Mouse (Mus musculus) erythroid progenitor cell, adult 5-6 weeks (primary cell): ENCODE measurements around the gene Rab11fip5. TPM values are rescaled to one million over a fixed set of nuclear protein-coding genes. Genes with fewer than 3 reads are reported as not detected.

ENCODE experiments used
- ATAC-seq: replicated peaks from 2 replicates; pipeline ENCODE4 v1.8.0; 2016; ENCODE audit warnings: moderate number of reproducible peaks, mild to moderate bottlenecking, moderate TSS enrichment, inconsistent platforms; ENCODE audit not compliant: poor library complexity, low FRiP score, severe bottlenecking
- total RNA-seq, 2 experiments: library from RNA; stranded (forward) in 1 of 2; stranded (reverse) in 1 of 2; fragments of 150-400 nt in 1 of 2; fragments of 186-747, 209-891 nt in 1 of 2; gene quantifications; 2 replicates each; pipeline versions ENCODE4 v1.2.3 to v1.2.4; 2015 to 2017; ENCODE audit warnings: low replicate concordance in 2 of 2

The Rab11fip5 gene
- total RNA-seq, 2 experiments from 2014 or later: 0.84 to 3.6 TPM

DNA sequence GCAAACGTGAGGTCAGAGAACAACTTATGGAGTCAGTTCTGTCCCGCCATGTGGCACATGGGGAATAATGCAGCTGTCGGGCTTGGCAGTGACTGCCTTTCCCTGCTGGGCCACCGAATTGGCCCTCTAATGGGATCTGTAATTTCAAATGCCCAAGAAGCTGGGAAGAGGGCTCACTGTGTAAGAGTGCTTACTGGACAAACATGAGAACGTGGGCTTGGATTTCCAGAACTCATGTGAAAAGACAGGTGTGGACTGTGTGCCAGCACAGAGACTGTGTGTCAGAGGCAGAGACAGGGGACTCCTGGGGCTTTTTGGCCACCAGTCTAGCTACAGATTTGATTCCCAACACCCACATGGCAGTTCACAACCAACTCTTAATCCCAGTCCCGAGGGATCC, 19.7 kb downstream of the Rab11fip5 start:
- no peak for ATAC-seq

DNA sequence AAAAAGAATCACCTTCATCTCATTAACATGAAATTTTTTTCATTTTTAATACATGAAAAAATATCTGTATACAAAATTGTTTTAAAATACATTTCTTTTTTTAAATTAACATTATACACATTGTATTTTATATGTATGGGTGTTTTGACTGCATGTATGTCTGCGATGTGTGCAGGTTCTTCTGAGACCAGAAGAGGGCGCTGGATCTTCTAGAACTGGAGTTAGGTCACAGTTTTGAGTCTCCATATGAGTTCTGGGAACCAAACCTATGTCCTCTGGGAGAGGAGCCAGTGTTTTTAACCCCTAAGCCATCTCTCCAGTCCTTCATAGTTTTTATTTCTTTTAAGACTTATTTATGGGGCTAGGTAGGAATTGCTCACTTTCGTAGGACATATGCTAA, 20.7 kb downstream of the Rab11fip5 start:
- ATAC-seq: no peak

DNA sequence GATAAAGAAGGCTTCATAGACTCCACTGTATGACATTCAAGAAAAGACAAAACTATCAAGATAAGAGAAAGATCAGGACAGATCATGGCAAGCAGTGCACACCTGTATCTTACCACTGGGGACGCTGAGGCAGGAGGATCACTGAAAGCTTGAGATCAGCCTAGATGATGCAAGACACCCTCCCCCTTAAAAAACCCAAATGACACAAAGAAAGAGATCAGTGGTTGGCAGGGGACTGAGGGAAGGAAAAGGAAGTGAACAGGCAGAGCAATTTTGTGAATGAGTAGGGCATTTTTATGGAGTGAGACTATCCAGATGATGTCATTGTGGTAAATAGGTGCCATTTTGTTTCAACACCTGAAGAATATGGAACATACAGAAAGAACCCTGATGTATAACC, 24.3 kb downstream of the Rab11fip5 start:
- ATAC-seq: no peak

DNA sequence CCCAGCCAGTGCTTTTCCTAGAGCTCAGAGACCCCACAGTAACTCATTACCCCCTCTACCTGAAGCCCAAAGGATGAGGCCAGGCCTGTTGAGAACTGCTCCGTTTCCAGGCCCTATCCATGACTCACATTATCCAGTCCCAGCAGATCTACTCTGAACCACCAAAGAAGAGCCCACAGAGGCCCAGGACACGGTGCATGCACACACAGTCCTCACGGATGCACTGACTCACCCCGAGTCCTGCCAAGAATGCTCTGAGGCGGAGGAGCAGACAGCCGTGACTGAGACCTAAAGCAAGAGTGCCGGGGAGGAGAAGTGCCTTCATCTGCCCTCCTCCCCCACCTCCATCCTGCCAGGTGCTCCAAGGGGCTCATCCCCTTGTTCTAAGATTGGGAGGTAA, 25.2 kb downstream of the Rab11fip5 start:
- no peak for ATAC-seq

DNA sequence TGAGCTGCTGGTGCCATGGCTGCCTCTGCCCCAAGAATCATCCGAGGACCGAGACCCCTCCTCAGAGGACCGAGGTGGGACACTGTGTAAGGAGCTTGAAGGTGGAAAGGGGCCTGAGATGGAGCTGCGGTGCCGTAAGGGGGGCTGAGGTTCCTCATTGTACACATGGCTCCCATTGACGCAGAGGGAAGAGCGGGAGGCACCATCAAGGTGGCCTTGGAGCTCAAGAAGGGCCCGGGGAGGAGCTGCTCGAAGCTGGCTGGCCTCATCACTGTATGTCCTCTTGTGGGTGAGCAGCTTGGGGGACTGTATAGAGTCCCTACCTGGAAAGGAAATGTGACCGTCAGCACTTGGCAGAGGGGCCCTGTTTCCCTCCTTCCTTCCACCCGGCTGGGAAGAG, 26.3 kb downstream of the Rab11fip5 start:
- ATAC-seq: no peak

DNA sequence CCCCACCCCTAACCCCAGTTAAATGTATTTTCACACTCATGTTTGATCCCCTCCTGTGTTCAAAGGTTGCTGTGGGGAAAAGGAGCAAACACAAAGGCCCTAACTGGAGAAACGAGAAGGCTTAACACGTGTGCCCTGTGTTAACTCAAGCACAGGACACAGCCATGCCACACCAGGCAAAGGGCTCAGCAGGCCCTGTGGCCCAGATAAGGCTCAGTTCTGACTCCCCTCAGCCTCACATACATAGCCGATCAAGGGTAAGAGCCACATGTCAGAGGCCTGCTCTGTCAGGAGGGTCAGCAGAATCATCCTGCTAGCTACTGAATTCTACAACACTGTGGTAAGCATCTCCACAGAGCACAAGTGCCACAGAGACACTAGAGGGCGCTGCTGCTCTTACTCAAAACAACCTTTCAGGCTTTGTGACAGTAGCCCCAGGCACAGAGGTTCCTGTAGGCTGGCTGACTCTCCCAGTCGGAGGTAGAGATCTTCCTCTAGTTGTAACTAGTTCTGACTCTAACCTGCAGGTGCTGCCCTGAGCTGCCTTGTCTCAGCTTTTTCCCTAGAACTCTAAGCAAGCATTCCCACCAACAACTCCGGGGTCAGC, 28.3 kb downstream of the Rab11fip5 start:
- ATAC-seq: 0 out of 2 replicates have a peak, but pooled peaks have one; percentile 29

DNA sequence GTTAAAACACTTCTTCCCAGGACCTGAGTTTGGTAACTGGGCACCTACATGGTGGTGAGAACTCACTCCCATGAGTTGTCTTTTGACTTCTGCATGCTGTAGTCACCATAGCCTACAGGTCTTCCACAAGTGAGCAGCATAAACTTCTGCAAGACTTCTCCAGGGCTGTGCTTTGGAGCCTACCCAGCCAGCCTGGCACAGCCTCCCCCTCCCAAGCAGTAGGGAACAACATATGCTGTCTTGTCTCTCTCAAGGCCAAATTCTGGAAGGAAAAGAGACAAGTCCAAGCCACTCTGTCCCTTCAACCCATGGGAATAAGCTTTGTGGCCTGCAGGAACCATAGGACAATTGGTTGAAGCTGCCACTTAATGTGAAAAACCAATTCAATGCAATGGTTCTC, 29.5 kb downstream of the Rab11fip5 start:
- ATAC-seq: no peak

DNA sequence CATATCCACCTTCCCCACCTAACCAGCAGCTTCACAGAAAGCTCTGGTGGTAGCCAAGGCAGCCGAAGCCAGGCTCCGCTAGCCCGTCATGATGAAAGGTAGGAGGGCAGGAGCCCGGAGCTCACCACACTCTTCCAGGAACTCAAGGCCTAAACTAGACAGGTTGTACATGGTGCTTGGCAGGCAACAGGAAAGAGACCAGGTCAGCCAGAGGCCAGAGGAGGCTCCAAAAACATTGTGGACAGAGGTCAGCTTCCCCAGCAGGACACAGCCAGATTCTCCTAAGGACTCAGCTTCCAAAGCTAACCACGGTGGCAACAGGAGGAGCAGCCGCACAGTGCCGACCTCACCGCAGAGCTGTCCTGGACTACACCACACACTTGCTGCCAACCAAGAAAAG, 31.4 kb downstream of the Rab11fip5 start:
- ATAC-seq: no peak

DNA sequence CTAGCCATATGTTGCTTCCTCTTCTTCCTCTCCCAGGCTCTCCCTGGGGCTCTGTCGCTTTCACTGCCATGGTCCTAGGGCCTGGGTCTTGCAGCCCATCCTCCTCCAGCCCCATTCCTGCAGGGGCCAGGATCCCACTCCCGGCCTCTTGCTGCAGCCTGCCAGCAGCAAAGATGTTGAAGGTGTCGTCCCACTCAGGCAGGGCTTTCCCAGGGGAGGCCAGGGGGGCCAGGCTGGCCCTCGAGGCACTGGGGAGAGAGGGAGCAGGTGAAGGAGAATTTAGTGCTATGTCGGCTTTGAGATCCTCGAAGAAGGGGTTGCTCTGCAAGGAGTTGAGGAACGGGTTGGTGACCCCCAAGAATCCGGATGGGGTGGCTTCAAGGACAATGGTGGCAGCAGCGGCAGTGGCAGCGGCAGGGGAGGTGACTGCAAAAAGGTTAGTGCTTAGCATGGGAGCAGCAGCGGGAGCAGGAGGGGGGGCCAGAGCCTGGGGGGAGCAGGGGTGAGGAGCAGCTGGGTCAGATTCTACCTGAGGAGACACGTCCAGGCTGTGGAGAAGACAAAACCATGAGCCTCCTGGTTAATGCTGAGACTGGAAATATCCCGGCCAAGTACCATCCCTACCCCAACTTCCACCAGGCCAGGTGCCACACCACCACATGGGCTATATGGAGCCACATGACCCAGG, 32.5 kb downstream of the Rab11fip5 start:
- no peak for ATAC-seq

DNA sequence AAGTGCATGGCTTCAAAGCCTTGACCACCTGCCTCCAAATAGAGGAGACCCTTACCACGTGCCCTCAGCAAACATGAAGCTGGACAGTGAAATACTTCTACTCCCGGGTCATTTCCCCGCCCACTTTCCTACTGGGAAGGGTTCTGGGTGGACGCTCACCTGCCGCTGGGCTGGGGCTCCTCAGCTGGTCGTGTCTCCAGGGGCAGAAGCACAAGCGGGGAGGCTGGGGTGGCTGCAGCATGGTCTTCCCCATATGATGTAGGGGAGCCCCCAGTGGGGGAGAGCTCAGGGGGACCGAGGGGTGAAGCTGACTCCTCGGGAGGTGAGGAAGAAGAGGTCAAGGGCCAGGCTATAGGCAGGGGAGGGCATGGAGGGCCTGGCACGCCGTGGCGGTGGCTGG, 34.2 kb downstream of the Rab11fip5 start:
- no peak for ATAC-seq

DNA sequence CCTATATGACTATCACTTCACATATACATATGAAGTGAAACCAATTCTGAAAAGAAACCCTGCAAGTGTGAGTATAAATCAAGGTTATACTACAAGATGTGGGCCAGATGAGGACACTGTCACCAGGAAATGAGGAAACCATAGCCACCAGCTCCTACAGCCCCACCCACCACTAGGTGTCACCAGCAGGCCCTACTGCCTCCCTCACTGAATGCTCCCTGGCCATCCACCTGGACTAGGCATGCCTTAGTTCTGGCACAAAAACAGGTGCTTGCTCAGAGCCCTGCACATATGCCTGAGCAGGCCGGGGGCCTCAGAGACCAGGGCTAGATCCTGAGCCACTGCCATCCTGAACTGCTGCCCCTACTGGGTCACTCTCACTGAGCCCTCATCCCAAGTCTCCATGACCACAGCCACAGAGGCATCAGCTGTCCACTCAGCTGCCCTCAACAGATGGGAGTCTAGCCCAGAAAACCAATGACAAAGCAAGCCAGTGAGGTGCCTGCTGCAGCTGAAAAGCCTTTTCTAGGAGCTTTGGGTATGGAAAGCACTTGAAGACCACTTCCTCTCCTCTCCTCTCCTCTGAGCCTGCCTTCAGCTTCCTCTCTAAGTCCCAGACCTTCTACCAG, 35.0 kb downstream of the Rab11fip5 start:
- ATAC-seq: no peak

DNA sequence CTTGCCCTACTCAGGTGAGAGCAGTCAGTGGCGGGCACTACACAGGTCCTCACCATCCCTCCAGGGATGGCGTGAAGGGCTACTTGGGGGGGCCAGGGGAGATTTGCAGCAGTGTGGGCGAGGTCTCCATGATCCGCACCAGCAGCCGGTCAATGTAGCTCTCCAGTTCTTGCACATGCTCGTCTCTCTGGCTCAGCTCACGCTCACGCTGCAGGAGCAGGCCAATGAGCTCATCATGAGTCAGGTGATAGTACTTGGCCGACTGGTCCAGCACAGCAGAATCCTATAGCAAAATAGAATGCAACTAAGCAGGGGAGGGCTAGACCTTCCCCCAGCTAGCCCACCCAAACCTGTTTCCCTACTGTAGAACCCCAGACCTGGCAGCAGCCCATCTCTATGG, 37.5 kb downstream of the Rab11fip5 start:
- no peak for ATAC-seq

DNA sequence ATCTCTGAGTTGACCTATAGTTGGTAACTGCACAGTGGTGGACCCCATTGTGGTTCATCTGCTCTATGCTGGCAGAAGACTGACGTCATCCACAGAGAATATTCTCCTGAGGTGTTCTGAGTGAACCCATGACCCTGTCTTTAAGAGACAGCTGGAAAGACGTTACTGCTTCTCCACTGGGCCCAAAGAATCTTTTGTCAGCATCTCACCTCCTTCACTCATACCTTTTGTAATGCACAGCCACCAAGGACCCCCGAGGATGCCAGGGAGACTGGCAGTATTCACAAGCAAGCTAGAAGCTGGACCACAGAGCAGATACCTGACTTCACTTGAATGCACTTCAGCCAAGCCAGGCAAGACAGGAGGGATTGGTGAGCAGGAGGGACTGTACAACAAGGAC, 39.1 kb downstream of the Rab11fip5 start:
- ATAC-seq: no peak

DNA sequence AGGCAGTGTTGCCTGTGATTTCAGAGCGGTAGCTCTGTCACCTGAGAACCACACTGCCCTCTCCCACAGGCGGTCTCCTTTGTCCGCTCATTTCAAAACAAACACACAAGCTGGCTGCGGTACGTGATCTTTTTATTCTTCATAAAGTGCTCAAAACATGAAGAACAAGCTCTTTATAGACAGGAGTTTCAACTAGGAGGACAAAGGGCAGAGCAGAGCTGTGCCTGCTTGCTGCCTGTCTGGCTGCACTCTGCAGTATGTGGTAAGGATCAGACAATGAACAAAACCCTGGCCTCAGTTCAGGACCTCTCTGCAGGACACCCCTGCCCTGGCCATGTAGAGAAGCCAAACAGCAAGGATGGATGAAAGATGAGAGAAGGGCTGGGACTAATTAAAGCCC, 39.6 kb downstream of the Rab11fip5 start:
- no peak for ATAC-seq

DNA sequence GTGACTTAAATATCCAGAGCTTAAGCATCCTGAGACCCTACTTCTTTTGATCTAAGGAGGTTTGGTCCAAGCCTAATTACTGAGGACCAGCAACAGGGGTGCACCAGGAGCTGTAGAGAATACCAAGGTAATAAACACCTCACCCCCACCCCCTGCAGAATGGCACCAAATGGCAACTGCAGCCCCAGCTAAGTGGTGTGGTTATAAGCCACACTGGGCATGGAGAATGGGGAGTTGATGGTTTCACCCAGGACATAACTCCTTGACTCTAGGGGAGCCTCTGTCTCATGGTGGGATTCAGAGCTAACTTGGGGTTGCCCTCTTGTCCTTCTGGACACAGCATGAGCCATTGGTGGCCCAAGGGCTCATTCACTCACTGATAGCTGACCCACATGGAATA, 40.2 kb downstream of the Rab11fip5 start:
- no peak for ATAC-seq

DNA sequence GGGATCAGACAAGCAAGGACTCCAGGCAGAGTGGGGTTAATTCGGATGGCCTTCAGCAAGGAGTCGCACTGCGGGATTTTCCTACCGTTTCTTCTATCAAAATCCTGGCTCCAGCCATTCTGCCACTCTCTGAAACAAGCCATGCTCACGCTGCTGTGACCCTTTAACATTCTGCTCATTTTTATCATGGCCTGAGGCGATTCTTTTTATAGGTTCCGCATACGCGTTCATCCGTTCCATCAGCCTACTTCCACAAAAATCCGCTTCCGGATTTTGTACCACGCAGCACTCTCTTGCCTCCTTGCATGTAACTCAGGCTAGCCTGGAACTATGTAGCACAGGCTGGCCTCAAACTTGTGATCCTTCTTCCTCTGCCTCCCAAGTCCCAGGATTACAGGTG, 40.7 kb downstream of the Rab11fip5 start:
- ATAC-seq: no peak

DNA sequence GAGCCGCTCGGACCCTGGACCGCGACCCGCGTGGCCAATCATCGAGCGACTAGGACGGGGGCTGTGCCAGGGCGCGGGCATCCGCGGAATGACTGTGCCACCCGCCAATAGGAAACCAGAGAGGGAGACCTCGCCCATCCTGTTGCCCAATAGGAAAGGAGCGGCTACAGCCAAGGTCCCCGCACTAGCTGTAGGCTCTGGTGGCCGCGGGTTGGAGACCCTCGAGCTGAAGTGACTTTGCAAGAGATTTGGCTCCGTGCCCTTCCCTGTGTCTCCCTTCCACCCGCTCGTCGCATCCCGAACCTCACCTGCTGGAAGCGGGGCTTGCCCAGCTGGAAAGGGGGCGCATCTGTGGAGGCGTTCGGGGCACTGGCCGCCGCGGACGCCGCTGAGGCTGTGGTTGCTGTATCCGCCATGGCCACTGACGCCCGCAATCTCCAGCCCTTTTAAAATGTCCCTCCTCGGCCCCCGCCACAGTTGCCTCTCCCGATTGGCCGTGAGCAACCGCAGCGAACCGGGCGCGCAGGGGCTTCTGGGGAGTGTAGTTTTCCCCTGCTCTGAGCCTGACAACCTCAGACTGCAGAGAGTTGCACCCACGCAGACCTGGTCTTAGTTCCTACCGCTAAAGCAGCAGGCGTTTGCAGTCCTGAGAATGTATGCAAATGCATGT, 41.3 kb downstream of the Rab11fip5 start, which contains the start of gene Sfxn5:
Sfxn5 (minus strand) TSS at position 423 of the 670 bp plus-strand sequence.
- ATAC-seq: peak; percentile 80

DNA sequence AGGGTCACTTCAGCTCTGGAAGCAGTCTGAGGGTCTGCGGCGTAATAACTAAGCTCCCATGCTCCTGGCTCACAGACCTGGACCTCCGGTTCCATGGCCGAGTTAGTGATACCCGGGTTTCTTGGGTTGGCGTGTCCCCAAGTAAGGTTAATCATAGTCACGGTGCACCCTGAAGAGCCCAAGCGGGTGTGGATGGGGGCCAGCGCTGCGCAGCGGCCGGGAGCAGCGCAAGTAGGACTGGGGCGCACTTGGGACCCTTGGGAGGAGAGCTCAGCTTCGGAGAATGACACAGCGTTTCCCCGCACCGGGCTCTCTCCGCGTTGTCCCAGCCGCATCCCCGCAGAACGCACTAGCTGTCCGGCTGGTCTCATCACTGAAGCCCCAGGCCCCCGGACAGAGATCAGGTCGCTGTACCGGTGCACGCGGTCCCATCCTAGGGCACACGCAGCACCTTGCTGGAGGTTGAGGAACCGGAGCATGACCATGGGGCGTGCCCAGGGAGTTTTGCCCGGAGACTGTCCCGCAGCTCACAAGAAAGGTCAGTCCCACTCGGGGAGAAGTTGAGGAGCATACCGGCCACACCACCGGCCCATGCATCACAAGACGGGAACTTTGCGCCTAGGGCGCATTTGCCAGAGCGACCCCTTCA, 42.0 kb downstream of the Rab11fip5 start:
- peak; percentile 23; the same call in 1 of the 2 replicates for ATAC-seq

DNA sequence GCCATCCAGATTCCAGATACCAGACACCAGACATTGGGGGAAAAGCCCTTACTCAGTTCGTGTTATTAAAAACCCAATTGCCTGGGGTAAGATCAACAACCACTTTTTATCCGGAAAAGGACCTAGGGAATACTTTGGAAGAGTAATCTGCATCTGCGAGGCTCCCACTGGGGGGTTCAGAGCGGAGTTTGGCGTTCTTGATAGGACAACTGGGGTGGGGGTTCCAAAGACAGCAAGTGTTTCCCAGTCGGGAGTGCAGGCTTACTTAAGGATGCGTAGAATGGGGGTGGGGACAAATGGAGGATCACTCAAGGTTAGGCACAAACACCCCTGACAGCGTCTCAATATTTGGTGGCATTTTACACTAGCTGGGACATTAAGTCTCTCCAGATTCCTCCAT, 42.7 kb downstream of the Rab11fip5 start:
- ATAC-seq: no peak

DNA sequence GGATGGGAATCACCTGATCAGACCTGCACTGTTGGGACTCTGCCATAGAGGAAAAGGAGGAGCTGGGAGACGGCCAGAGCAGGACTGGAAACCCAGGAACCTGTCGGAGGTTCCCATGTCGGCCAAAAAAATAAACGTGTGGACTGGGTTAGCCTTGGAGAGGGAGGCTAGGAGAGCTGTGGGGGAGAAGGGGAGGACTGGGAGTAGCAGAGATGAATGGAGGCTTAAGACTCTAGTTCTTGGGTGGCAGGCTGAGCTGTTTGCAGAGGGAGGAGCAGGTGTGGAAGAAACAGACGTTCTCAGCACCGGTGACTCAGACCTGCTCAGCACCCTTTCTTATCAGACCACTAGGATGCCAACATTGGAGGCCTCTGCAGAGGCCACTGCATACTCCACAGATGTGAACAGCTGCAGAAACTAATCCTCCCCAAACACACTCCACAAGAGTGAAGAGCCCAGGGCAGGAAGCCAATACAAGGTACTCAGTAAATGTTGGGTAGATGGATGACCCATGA, 43.2 kb downstream of the Rab11fip5 start:
- no peak for ATAC-seq
